Mouse (Mus musculus): Measurements from ENCODE around the gene Olfr543. TPM values are rescaled to one million over a fixed set of nuclear protein-coding genes. Genes with fewer than 3 reads are reported as not detected.
A peak's percentile ranks its signal among the peaks of the same experiment; 100 is the strongest.

Gene Olfr543
- polyA plus RNA-seq, 1 experiment from 2014 or later = 0.23 TPM

GRCm38 (mm10) chr7:102476601-102477000 lies 4.9 kb downstream of the Olfr543 start:
- H3K9me3 ChIP-seq (replicated peaks) = no peaks in the 10 kb centered on the region
- no peaks in the 10 kb centered on the region for H3K4me1 ChIP-seq (replicated peaks)
- 0 out of 2 replicates have a peak, but pooled peaks cover 3% of the 10 kb centered on the region for H3K36me3 ChIP-seq (replicated peaks)
- H3K27ac ChIP-seq (replicated peaks) = no peak overlapping the region
- WGBS (ENCODE audit: insufficient replicate concordance) = 88% methylated on average over 5 of the region's 5 CpGs
- H3K9ac ChIP-seq = no peak overlapping the region
- no peaks in the 10 kb centered on the region for H3K27me3 ChIP-seq
- H3K4me3 ChIP-seq (replicated peaks) = no peak overlapping the region
- H3K4me2 ChIP-seq = no peak overlapping the region
- ATAC-seq (ENCODE audit: insufficient read depth) = no peak

- no peak for ATAC-seq (ENCODE audit: insufficient read depth)
- no peaks in the 10 kb centered on the region for H3K27me3 ChIP-seq
- WGBS (ENCODE audit: insufficient replicate concordance) = 61% methylated on average over 5 of the region's 5 CpGs
These were observed 8.8 kb downstream of the Olfr543 start for GRCm38 (mm10) chr7:102472675-102473074.

GRCm38 (mm10) chr7:102467566-102467965 lies 13.9 kb downstream of the Olfr543 start:
- Histone ChIP-seq H3K36me3 (replicated peaks) (peaks cover 87% of the 10 kb centered on the region), H3K4me2 (no peak overlapping the region)
- WGBS (ENCODE audit: insufficient replicate concordance) = 85% methylated on average over 8 of the region's 8 CpGs

More at GRCm38 (mm10) chr7:102472675-102473074, 8.8 kb downstream of the Olfr543 start:
- peaks cover 39% of the 10 kb centered on the region for H3K36me3 ChIP-seq (replicated peaks)
- no peaks in the 10 kb centered on the region for H3K4me1 ChIP-seq (replicated peaks)
- no peak overlapping the region for H3K27ac ChIP-seq (replicated peaks)
- no peak overlapping the region for H3K4me3 ChIP-seq (replicated peaks)
- no peaks in the 10 kb centered on the region for H3K9me3 ChIP-seq (replicated peaks)
- no peak overlapping the region for H3K4me2 ChIP-seq
- H3K9ac ChIP-seq = no peak overlapping the region

GRCm38 (mm10) chr7:102458618-102459380 lies 22.7 kb downstream of the Olfr543 start:
- 82% methylated on average over 5 of the region's 5 CpGs for WGBS (ENCODE audit: insufficient replicate concordance)
- ATAC-seq (ENCODE audit: insufficient read depth) = no peak
- H3K27me3 ChIP-seq = no peaks in the 10 kb centered on the region
- H3K4me1 ChIP-seq (replicated peaks) = no peaks in the 10 kb centered on the region
- H3K9ac ChIP-seq = no peak overlapping the region
- peaks cover 98% of the 10 kb centered on the region for H3K36me3 ChIP-seq (replicated peaks)
- H3K4me2 ChIP-seq = no peak overlapping the region
- no peaks in the 10 kb centered on the region for H3K9me3 ChIP-seq (replicated peaks)
- H3K27ac ChIP-seq (replicated peaks) = no peak overlapping the region
- no peak overlapping the region for H3K4me3 ChIP-seq (replicated peaks)

More at GRCm38 (mm10) chr7:102467566-102467965, 13.9 kb downstream of the Olfr543 start:
- H3K9me3 ChIP-seq (replicated peaks) = no peaks in the 10 kb centered on the region
- H3K27me3 ChIP-seq = no peaks in the 10 kb centered on the region
- no peaks in the 10 kb centered on the region for H3K4me1 ChIP-seq (replicated peaks)
- no peak overlapping the region for H3K4me3 ChIP-seq (replicated peaks)
- no peak for ATAC-seq (ENCODE audit: insufficient read depth)
- H3K27ac ChIP-seq (replicated peaks) = no peak overlapping the region
- no peak overlapping the region for H3K9ac ChIP-seq

GRCm38 (mm10) chr7:102446438-102446837 lies 35.0 kb downstream of the Olfr543 start:
- Histone ChIP-seq H3K27ac (replicated peaks) (no peak overlapping the region), H3K9me3 (replicated peaks) (no peaks in the 10 kb centered on the region), H3K4me2 (no peak overlapping the region; the same call in 1 of the 2 replicates), H3K36me3 (replicated peaks) (peaks cover 75% of the 10 kb centered on the region), H3K9ac (no peak overlapping the region), H3K4me1 (replicated peaks) (peaks cover 20% of the 10 kb centered on the region), H3K4me3 (replicated peaks) (no peak overlapping the region), H3K27me3 (no peaks in the 10 kb centered on the region)
- 89% methylated on average over 9 of the region's 9 CpGs for WGBS (ENCODE audit: insufficient replicate concordance)
- no peak for ATAC-seq (ENCODE audit: insufficient read depth)

- H3K36me3 ChIP-seq (replicated peaks) = peaks cover 54% of the 10 kb centered on the region
- peaks cover 28% of the 10 kb centered on the region for H3K4me1 ChIP-seq (replicated peaks)
- H3K4me2 ChIP-seq = peak overlapping the region; percentile 81
- no peaks in the 10 kb centered on the region for H3K9me3 ChIP-seq (replicated peaks)
- peak overlapping the region; percentile 61 for H3K9ac ChIP-seq
- 0 out of 2 replicates have a peak, but pooled peaks cover 4% of the 10 kb centered on the region for H3K27me3 ChIP-seq
- peak overlapping the region; percentile 94 for H3K27ac ChIP-seq (replicated peaks)
- H3K4me3 ChIP-seq (replicated peaks) = peak overlapping the region; percentile 94
- ATAC-seq (ENCODE audit: insufficient read depth) = peak; percentile 69
- WGBS (ENCODE audit: insufficient replicate concordance) = 27% methylated on average over 2 of the region's 2 CpGs
These were observed 37.2 kb downstream of the Olfr543 start for GRCm38 (mm10) chr7:102444301-102444700.

- Histone ChIP-seq H3K9me3 (replicated peaks) (no peaks in the 10 kb centered on the region), H3K4me2 (peak overlapping the region; percentile 81), H3K4me3 (replicated peaks) (peak overlapping the region; percentile 94), H3K27me3 (peaks cover 4% of the 10 kb centered on the region; the same call in 1 of the 2 replicates), H3K36me3 (replicated peaks) (peaks cover 37% of the 10 kb centered on the region), H3K9ac (peak overlapping the region; percentile 96), H3K4me1 (replicated peaks) (peaks cover 28% of the 10 kb centered on the region), H3K27ac (replicated peaks) (peak overlapping the region; percentile 94)
- ATAC-seq (ENCODE audit: insufficient read depth) = no peak
- WGBS (ENCODE audit: insufficient replicate concordance) = 1% methylated on average over 4 of the region's 4 CpGs
These were observed 39.0 kb downstream of the Olfr543 start for GRCm38 (mm10) chr7:102442432-102442831.

- H3K36me3 ChIP-seq (replicated peaks) = peaks cover 31% of the 10 kb centered on the region
- H3K4me3 ChIP-seq (replicated peaks) = peak within 1 kb of the TSS; percentile 94
These were observed 39.7 kb downstream of the Olfr543 start, which contains the start of gene Rrm1 for GRCm38 (mm10) chr7:102441657-102442391. TSS of gene Rrm1 (plus strand) at chr7:102441695.

GRCm38 (mm10) chr7:102440822-102441656 lies 40.4 kb downstream of the Olfr543 start:
- Histone ChIP-seq H3K4me3 (replicated peaks) (peak overlapping the region; percentile 94), H3K27ac (replicated peaks) (peak overlapping the region; percentile 94), H3K4me1 (replicated peaks) (peaks cover 27% of the 10 kb centered on the region), H3K9ac (peak overlapping the region; percentile 96; the same call in 1 of the 2 replicates), H3K9me3 (replicated peaks) (no peaks in the 10 kb centered on the region), H3K36me3 (replicated peaks) (peaks cover 29% of the 10 kb centered on the region), H3K4me2 (peak overlapping the region; percentile 81), H3K27me3 (peaks cover 4% of the 10 kb centered on the region; the same call in 1 of the 2 replicates)
- 46% methylated on average over 15 of the region's 15 CpGs for WGBS (ENCODE audit: insufficient replicate concordance)
- ATAC-seq (ENCODE audit: insufficient read depth) = no peak

More at GRCm38 (mm10) chr7:102441657-102442391, 39.7 kb downstream of the Olfr543 start, which contains the start of gene Rrm1:
- no peaks in the 10 kb centered on the region for H3K9me3 ChIP-seq (replicated peaks)
- under 1% methylated on average over 56 of the region's 56 CpGs for WGBS (ENCODE audit: insufficient replicate concordance)
- peak within 1 kb of the TSS; percentile 96 for H3K9ac ChIP-seq
- peak within 1 kb of the TSS; percentile 81 for H3K4me2 ChIP-seq
- H3K27me3 ChIP-seq = peaks cover 4% of the 10 kb centered on the region; the same call in 1 of the 2 replicates
- peak; percentile 92 for ATAC-seq (ENCODE audit: insufficient read depth)
- H3K27ac ChIP-seq (replicated peaks) = peak within 1 kb of the TSS; percentile 94
- peaks cover 28% of the 10 kb centered on the region for H3K4me1 ChIP-seq (replicated peaks)

GRCm38 (mm10) chr7:102434344-102434743 lies 47.1 kb downstream of the Olfr543 start:
- Histone ChIP-seq H3K36me3 (replicated peaks) (peaks cover 25% of the 10 kb centered on the region), H3K4me3 (replicated peaks) (no peak overlapping the region), H3K4me1 (replicated peaks) (no peaks in the 10 kb centered on the region), H3K27me3 (no peaks in the 10 kb centered on the region; the same call in 1 of the 2 replicates), H3K4me2 (no peak overlapping the region), H3K9me3 (replicated peaks) (no peaks in the 10 kb centered on the region), H3K27ac (replicated peaks) (no peak overlapping the region), H3K9ac (no peak overlapping the region)
- WGBS (ENCODE audit: insufficient replicate concordance) = 44% methylated on average over 2 of the region's 2 CpGs
- no peak for ATAC-seq (ENCODE audit: insufficient read depth)
